Mouse (Mus musculus): Measurements from ENCODE around the gene Kit. TPM values are rescaled to one million over a fixed set of nuclear protein-coding genes. Genes with fewer than 3 reads are reported as not detected.

Kit gene
- polyA plus RNA-seq, 1 experiment from 2014 or later: 47.2 TPM

- Histone ChIP-seq H3K4me2 (no peak overlapping the region), H3K9me3 (peaks cover 10% of the 10 kb centered on the region; the same call in 1 of the 2 replicates), H3K27ac (replicated peaks) (no peak overlapping the region), H3K27me3 (no peaks in the 10 kb centered on the region), H3K36me3 (no peaks in the 10 kb centered on the region), H3K4me1 (replicated peaks) (peaks cover 8% of the 10 kb centered on the region; the same call in 1 of the 2 replicates), H3K9ac (no peak overlapping the region), H3K4me3 (no peak overlapping the region)
- WGBS: 80% methylated on average over 7 of the region's 7 CpGs
- ATAC-seq (ENCODE audit: low read depth): no peak
These were observed 124.4 kb downstream of the Kit start for GRCm38 (mm10) chr5:75699081-75699480.

- no peak overlapping the region for H3K4me2 ChIP-seq
- H3K27ac ChIP-seq (replicated peaks): no peak overlapping the region
- WGBS: 66% methylated on average over 9 of the region's 9 CpGs
These were observed 124.8 kb downstream of the Kit start for GRCm38 (mm10) chr5:75699516-75699915.

GRCm38 (mm10) chr5:75701662-75702061, 126.9 kb downstream of the Kit start:
- Histone ChIP-seq H3K36me3 (no peaks in the 10 kb centered on the region), H3K27ac (replicated peaks) (no peak overlapping the region), H3K27me3 (no peaks in the 10 kb centered on the region), H3K9me3 (peaks cover 10% of the 10 kb centered on the region; the same call in 1 of the 2 replicates), H3K9ac (no peak overlapping the region), H3K4me2 (no peak overlapping the region), H3K4me1 (replicated peaks) (peaks cover 8% of the 10 kb centered on the region; the same call in 1 of the 2 replicates), H3K4me3 (no peak overlapping the region)
- ATAC-seq (ENCODE audit: low read depth): no peak
- 80% methylated on average over 12 of the region's 12 CpGs for WGBS

More at GRCm38 (mm10) chr5:75699516-75699915, 124.8 kb downstream of the Kit start:
- Histone ChIP-seq H3K36me3 (no peaks in the 10 kb centered on the region), H3K4me1 (replicated peaks) (peaks cover 8% of the 10 kb centered on the region; the same call in 1 of the 2 replicates), H3K9ac (no peak overlapping the region), H3K4me3 (no peak overlapping the region), H3K9me3 (peaks cover 10% of the 10 kb centered on the region; the same call in 1 of the 2 replicates), H3K27me3 (no peaks in the 10 kb centered on the region)
- no peak for ATAC-seq (ENCODE audit: low read depth)

- no peak overlapping the region for H3K4me2 ChIP-seq
- H3K36me3 ChIP-seq: no peaks in the 10 kb centered on the region
- H3K27me3 ChIP-seq: no peaks in the 10 kb centered on the region
- no peak overlapping the region for H3K27ac ChIP-seq (replicated peaks)
- whole genome bisulfite sequencing: 91% methylated on average over 8 of the region's 8 CpGs
- H3K4me1 ChIP-seq (replicated peaks): peaks cover 8% of the 10 kb centered on the region; the same call in 1 of the 2 replicates
- peaks cover 10% of the 10 kb centered on the region; the same call in 1 of the 2 replicates for H3K9me3 ChIP-seq
- no peak overlapping the region for H3K9ac ChIP-seq
- ATAC-seq (ENCODE audit: low read depth): no peak
- no peak overlapping the region for H3K4me3 ChIP-seq
These were observed 127.4 kb downstream of the Kit start for GRCm38 (mm10) chr5:75702080-75702479.

- H3K4me2 ChIP-seq: no peak overlapping the region
- no peaks in the 10 kb centered on the region for H3K27me3 ChIP-seq
- H3K9me3 ChIP-seq: peaks cover 10% of the 10 kb centered on the region; the same call in 1 of the 2 replicates
- no peaks in the 10 kb centered on the region for H3K36me3 ChIP-seq
- no peak overlapping the region for H3K9ac ChIP-seq
- peaks cover 2% of the 10 kb centered on the region; the same call in 1 of the 2 replicates for H3K4me1 ChIP-seq (replicated peaks)
- H3K4me3 ChIP-seq: no peak overlapping the region
- ATAC-seq (ENCODE audit: low read depth): no peak
- no peak overlapping the region for H3K27ac ChIP-seq (replicated peaks)
- WGBS: 80% methylated on average over 7 of the region's 7 CpGs
These were observed 130.0 kb downstream of the Kit start for GRCm38 (mm10) chr5:75704584-75705175.

GRCm38 (mm10) chr5:75705421-75705820, 130.7 kb downstream of the Kit start:
- Histone ChIP-seq H3K4me3 (no peak overlapping the region), H3K4me1 (replicated peaks) (no peaks in the 10 kb centered on the region), H3K27ac (replicated peaks) (no peak overlapping the region), H3K9ac (no peak overlapping the region), H3K4me2 (no peak overlapping the region), H3K27me3 (no peaks in the 10 kb centered on the region), H3K36me3 (no peaks in the 10 kb centered on the region), H3K9me3 (peaks cover 10% of the 10 kb centered on the region; the same call in 1 of the 2 replicates)
- 93% methylated on average over 1 of the region's 1 CpGs for WGBS
- ATAC-seq (ENCODE audit: low read depth): no peak

All from neural tube, embryonic 13.5 days (tissue).